Mouse (Mus musculus) heart, postnatal 0 days (tissue): ENCODE data around the gene Cyp2b9. TPM values are rescaled to one million over a fixed set of nuclear protein-coding genes. Genes with fewer than 3 reads are reported as not detected.
"Not testable (repeated sequence)": the region's sequence is repeated elsewhere in the genome, so short reads cannot be mapped to it uniquely, and the experiment has no call there.

Experiments
- ATAC-seq: fragments of 200-750 bp; cut with Nextera tagmentation; 2 replicates; pipeline ENCODE4 v1.8.0; 2017; ENCODE audit warnings: low read depth, moderate number of reproducible peaks, moderate library complexity; ENCODE audit not compliant: insufficient read depth
- DNase-seq: peaks from one replicate; pipeline ENCODE4 v3.0.0-alpha.2; 2016; ENCODE audit warnings: low spot score
- H3K27ac ChIP-seq: fragments of 300-500 bp; sonication (generic); 2 replicates; pipeline ENCODE4 v1.5.1; 2014; ENCODE audit warnings: low read depth, mild to moderate bottlenecking
- H3K27me3 ChIP-seq: fragments of 300-500 bp; sonication (generic); 2 replicates; pipeline ENCODE4 v1.6.1; 2014; ENCODE audit warnings: low read length, mixed read lengths; ENCODE audit not compliant: control insufficient read depth, insufficient read depth
- H3K36me3 ChIP-seq: fragments of 300-500 bp; sonication (generic); replicated peaks from 2 replicates; pipeline ENCODE4 v1.6.1; 2014; ENCODE audit warnings: low read length, mixed read lengths; ENCODE audit not compliant: control insufficient read depth, insufficient read depth
- H3K4me1 ChIP-seq: fragments of 300-500 bp; sonication (generic); 2 replicates; pipeline ENCODE4 v1.6.1; 2014; ENCODE audit warnings: antibody characterized with exemption; ENCODE audit not compliant: control insufficient read depth, insufficient read depth
- H3K4me2 ChIP-seq: fragments of 300-500 bp; sonication (generic); 2 replicates; pipeline ENCODE4 v1.6.1; 2014; ENCODE audit warnings: low read depth, mild to moderate bottlenecking, low read length, moderate library complexity
- H3K4me3 ChIP-seq: fragments of 300-500 bp; sonication (generic); 2 replicates; pipeline ENCODE4 v1.5.1; 2014; ENCODE audit warnings: low read depth, low read length
- H3K9ac ChIP-seq: fragments of 300-500 bp; sonication (generic); replicated peaks from 2 replicates; pipeline ENCODE4 v1.6.1; 2014; ENCODE audit warnings: low read depth, low read length, mixed read lengths
- H3K9me3 ChIP-seq: fragments of 300-500 bp; sonication (generic); replicated peaks from 2 replicates; pipeline ENCODE4 v1.6.1; 2016; ENCODE audit warnings: low read length; ENCODE audit not compliant: control insufficient read depth
- CTCF ChIP-seq: IDR thresholded peaks from 2 replicates; pipeline ENCODE4 v1.5.1; 2016; ENCODE audit warnings: antibody characterized with exemption, control low read depth, low read depth
- EP300 ChIP-seq: IDR thresholded peaks from 2 replicates; pipeline ENCODE4 v1.6.1; 2016; ENCODE audit warnings: antibody characterized with exemption, low read depth
- WGBS: fragments of 180-500 bp; shearing (Covaris S2); extraction: QIAGEN DNeasy Blood & Tissue Kit; methylation state at CpG from one replicate; pipeline ENCODE4 v1.1.7; 2014; 5-methylcytosine and 5-hydroxymethylcytosine counted together
- polyA plus RNA-seq: library from polyadenylated mRNA; unstranded; fragments of >200 nt; fragmentation: Nextera tagmentation; extraction: Ambion mirVana; gene quantifications from 2 replicates; pipeline ENCODE4 v1.2.1, GENCODE M21; 2015
- total RNA-seq: library from RNA; depleted of rRNA; stranded (reverse); fragments of >200 nt; gene quantifications from 2 replicates; pipeline ENCODE4 v1.2.3, GENCODE M21; 2014; ENCODE audit warnings: low replicate concordance; rRNA removed

Gene Cyp2b9
- total RNA-seq: not detected in 2 replicates
- polyA plus RNA-seq: not detected in 2 replicates

- not testable (repeated sequence) for H3K4me1 ChIP-seq, H3K36me3 ChIP-seq, H3K9me3 ChIP-seq, H3K9ac ChIP-seq, ATAC-seq, H3K4me3 ChIP-seq, H3K27ac ChIP-seq, H3K4me2 ChIP-seq, H3K27me3 ChIP-seq, DNase-seq
- WGBS: 61% methylated on average over 2 of the region's 3 CpGs
Measured at GRCm38 (mm10) chr7:26173111-26173510, at the start of gene Cyp2b9. Gene Cyp2b9 (plus strand): TSS chr7:26173411.

DNA sequence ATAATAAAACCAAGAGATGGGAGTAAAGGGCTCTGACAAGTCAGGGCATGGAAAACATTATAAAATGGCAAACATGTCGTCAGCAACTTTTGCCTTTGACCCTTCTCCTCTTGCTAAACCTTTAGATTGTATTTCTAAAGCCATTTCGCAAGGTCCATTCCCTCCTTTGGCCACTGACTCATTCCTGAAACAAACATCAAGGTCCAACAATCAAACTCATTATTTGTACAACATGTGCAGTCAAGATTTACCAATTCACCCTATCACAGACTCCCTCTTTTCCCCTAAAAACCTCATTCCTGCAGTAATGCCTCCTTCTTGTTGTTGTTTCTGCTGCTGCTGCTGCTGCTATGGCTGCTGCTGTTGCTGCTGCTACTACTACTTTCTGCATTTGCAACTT lies 33.6 kb upstream of the Cyp2b9 start:
- H3K9me3 ChIP-seq, H3K4me3 ChIP-seq, DNase-seq, H3K4me1 ChIP-seq, H3K27me3 ChIP-seq, H3K36me3 ChIP-seq, H3K27ac ChIP-seq, H3K4me2 ChIP-seq, ATAC-seq, H3K9ac ChIP-seq: not testable (repeated sequence)
- no CpG with 5 or more reads among the region's 2 CpGs for WGBS

- H3K36me3 ChIP-seq, H3K27me3 ChIP-seq, H3K27ac ChIP-seq, H3K9me3 ChIP-seq, DNase-seq, ATAC-seq, H3K4me1 ChIP-seq, H3K9ac ChIP-seq, H3K4me3 ChIP-seq, H3K4me2 ChIP-seq: not testable (repeated sequence)
- 64% methylated on average over 1 of the region's 3 CpGs for WGBS
Measured at GRCm38 (mm10) chr7:26143657-26144056, 29.6 kb upstream of the Cyp2b9 start.

- not testable (repeated sequence) for H3K9ac ChIP-seq, H3K4me2 ChIP-seq, H3K27ac ChIP-seq, H3K9me3 ChIP-seq, H3K4me3 ChIP-seq, ATAC-seq, H3K4me1 ChIP-seq, H3K27me3 ChIP-seq, DNase-seq, H3K36me3 ChIP-seq
- WGBS: 45% methylated on average over 2 of the region's 3 CpGs
Measured at GRCm38 (mm10) chr7:26168765-26169536, 4.3 kb upstream of the Cyp2b9 start.

DNA sequence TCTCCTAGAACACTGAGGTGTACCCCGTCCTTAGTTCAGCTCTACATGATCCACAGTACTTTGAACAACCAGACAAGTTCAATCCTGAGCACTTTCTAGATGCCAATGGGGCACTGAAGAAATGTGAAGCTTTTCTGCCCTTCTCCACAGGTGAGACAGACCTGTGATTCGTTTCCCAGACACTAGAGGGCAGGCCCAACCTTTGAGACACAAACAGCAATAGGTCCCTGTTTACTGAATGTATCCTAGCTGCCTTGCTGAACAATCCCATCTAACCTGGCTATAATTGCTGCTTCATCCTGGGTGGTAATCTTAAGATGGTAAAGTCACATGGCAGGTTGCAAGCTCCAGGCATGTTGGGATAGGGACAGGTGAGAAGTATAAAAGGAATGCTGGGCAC lies 27.9 kb downstream of the Cyp2b9 start:
- DNase-seq: no peak
- no peaks in the 10 kb centered on the region for H3K4me1 ChIP-seq
- no peak overlapping the region for H3K27ac ChIP-seq
- H3K4me2 ChIP-seq: no peak overlapping the region
- peaks cover 12% of the 10 kb centered on the region; the same call in 1 of the 2 replicates for H3K9me3 ChIP-seq
- 17% methylated on average over 2 of the region's 2 CpGs for WGBS
- no peak overlapping the region for H3K9ac ChIP-seq
- no peak overlapping the region for H3K4me3 ChIP-seq
- no peaks in the 10 kb centered on the region for H3K27me3 ChIP-seq
- no peak for ATAC-seq
- no peaks in the 10 kb centered on the region for H3K36me3 ChIP-seq
- TF ChIP-seq EP300: no peak
- no peak for TF ChIP-seq CTCF

- DNase-seq, H3K9me3 ChIP-seq, H3K27ac ChIP-seq, H3K4me1 ChIP-seq, H3K27me3 ChIP-seq, H3K9ac ChIP-seq, H3K4me2 ChIP-seq, H3K36me3 ChIP-seq, H3K4me3 ChIP-seq, ATAC-seq: not testable (repeated sequence)
- WGBS: 53% methylated on average over 1 of the region's 1 CpGs
Measured at GRCm38 (mm10) chr7:26260034-26260433, 86.8 kb downstream of the Cyp2b9 start, which contains the start of gene Vmn1r184. Gene Vmn1r184 (plus strand): TSS chr7:26260334.

Other genes starting within 250 kb of the Cyp2b9 start
- gene Cyp2b13, start 111.9 kb upstream of the Cyp2b9 start, total RNA-seq: not detected in 2 replicates
- gene Cyp2b13, start 111.9 kb upstream of the Cyp2b9 start, polyA plus RNA-seq: not detected in 2 replicates
- gene Vmn1r184, start 86.9 kb downstream of the Cyp2b9 start, total RNA-seq: not detected in 2 replicates
- not detected in 2 replicates for gene Vmn1r184, start 86.9 kb downstream of the Cyp2b9 start, polyA plus RNA-seq
- not detected in 2 replicates for gene Cyp2a4, start 133.8 kb downstream of the Cyp2b9 start, total RNA-seq
- gene Cyp2a4, start 133.8 kb downstream of the Cyp2b9 start, polyA plus RNA-seq: not detected in 2 replicates
- not detected in 2 replicates for gene Nlrp9c, start 230.3 kb downstream of the Cyp2b9 start, total RNA-seq
- not detected in 2 replicates for gene Nlrp9c, start 230.3 kb downstream of the Cyp2b9 start, polyA plus RNA-seq